Mouse (Mus musculus) spleen, adult 18-20 months (tissue): ENCODE measurements around the gene Abat.
A peak's percentile ranks its signal among the peaks of the same experiment; 100 is the strongest.

ENCODE experiments used
- DNase-seq, 2 experiments: peaks; one replicate each; pipeline ENCODE4 v3.0.0; 2022; ENCODE audit warnings: mixed read lengths in 2 of 2

Abat gene

DNA sequence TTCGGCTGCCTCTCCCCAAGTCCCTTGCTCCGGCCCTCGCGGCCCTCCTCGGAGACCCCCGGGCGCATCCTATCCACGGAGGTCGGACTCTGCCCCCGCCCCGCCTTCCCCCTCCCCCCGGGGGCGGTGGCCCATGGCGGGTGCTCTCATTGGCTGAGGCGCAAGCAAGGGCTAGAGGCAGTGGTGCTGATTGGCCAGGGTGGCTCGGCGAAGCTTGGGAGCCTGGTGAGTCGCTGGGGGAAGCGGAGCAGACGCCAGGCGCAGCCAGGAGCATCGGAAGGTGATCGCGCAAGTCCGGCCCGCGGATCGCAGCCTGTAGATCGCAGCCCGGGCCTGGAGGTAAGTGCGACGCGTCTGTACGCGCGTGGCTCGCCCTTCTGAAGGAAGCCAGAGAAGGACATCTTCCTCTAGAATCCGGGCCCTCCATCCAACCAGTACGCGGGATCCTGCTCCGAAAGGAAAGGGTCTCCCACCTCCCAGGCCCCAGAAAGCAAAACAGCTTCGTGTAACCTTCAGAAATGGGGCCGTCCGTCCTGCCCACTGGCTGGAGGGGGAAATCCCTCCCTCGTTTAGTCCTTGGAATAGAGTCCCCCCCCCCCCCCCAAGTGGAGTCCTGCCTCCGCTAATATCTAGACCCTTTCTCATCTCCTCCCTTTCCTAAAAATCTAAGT lies at the start of gene Abat:
Gene Abat, plus strand, starts transcription at position 194 of the 671 bp plus-strand sequence.
- DNase-seq: peak; percentile 46 to 54

DNA sequence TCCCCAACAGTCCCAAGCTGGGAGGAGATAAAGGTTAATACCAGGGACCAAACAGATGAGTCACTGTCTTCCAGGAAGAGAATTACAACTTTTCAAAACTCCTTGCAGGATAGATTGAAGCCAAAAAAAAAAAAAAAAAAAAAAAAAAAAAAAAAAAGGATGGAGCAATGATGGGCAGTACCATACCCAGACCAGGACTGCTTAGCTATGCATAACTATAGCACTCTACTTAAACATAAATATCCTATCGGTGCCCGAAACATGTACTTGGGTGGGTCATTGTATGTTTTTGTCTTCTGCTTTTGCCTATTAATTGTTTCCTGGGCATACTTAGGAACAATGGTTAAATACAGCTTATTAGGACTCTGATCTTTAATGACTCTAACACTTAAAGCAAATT lies 43.1 kb upstream of the Abat start:
- no peak for DNase-seq

DNA sequence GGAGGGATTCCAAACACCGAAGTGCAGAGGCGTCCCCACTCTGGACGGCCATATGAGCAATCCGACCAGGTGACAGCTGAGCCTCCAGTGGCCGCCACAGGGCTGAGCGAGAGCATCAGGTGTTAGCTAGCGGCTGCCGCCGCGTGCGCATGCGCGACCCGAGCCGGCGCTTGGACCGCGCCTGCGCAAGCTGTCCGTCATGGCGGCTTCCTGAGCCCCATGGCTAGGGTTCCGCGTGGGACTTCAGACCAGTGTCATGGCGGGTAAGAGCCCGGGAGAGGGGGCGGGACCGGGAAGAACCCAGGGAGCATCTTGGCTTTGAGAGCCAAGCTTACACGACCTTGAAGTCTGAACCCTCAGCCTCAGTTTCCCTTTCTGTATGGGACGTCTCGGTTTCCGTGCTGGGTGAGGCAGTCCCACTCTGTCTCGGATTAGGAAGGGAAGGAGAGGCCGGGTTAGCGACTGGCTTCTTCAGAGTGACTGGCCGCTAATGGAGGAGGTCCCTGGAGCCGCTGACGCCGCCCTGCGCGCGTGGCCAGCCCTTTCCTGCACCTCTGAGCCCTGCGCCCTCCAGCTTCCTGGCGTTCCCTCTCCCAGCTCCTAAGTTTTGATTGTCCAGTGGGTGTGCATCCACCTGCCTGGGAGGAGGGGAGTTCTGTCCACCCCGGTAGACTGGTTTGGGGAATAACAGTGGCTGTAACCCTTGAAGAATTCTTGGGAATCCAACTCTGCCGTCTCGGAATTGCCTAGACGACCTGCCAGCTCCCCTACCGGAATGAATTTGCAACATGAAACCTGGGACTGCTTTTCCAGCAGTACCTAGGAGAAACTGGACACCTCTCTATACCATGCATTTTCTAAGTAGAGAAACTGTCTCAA lies 42.4 kb upstream of the Abat start, which contains the start of gene Mettl22:
Gene Mettl22, plus strand, starts transcription at position 186 of the 879 bp plus-strand sequence.
- peak; percentile 86 for DNase-seq

DNA sequence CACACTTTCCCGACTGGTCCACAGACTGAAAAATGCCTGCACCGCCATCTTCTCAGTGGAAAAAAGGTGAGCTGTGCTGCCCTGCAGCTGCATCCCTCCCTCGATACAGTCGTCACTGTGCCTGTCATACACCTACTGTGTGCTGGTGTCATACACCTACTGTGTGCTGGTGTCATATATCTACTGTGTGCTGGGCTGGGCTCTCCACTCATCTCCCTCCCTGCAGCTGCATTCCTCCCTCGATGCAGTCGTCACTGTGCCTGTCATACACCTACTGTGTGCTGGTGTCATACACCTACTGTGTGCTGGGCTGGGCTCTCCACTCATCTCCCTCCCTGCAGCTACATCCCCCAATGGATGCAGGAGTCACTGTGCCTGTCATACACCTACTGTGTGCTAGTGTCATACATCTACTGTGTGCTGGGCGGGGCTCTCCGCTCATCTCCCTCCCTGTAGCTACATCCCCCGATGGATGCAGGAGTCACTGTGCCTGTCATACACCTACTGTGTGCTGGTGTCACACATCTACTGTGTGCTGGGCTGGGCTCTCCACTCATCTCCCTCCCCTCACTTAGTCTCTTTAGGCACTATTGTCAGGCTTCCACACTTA lies 25.7 kb upstream of the Abat start:
- no peak for DNase-seq

DNA sequence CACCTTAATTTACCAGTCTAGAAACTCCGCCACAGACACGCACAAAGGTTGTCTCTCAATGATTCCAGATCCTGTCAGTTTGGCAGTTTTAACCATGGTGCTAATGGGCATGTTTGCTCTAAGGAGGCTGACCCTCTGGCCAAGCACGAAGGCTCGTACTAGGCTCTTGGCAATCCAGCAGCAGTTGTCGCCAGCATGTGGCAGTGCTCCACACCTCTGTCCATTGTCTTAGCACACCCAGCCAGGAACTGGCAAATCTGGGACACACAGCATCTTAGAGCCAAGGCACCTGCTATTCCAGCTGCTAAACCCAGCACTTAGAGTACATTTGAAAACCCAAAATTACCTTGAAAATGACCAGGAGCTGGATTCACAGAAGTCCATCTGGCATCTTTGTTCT lies 23.9 kb upstream of the Abat start:
- DNase-seq: no peak

DNA sequence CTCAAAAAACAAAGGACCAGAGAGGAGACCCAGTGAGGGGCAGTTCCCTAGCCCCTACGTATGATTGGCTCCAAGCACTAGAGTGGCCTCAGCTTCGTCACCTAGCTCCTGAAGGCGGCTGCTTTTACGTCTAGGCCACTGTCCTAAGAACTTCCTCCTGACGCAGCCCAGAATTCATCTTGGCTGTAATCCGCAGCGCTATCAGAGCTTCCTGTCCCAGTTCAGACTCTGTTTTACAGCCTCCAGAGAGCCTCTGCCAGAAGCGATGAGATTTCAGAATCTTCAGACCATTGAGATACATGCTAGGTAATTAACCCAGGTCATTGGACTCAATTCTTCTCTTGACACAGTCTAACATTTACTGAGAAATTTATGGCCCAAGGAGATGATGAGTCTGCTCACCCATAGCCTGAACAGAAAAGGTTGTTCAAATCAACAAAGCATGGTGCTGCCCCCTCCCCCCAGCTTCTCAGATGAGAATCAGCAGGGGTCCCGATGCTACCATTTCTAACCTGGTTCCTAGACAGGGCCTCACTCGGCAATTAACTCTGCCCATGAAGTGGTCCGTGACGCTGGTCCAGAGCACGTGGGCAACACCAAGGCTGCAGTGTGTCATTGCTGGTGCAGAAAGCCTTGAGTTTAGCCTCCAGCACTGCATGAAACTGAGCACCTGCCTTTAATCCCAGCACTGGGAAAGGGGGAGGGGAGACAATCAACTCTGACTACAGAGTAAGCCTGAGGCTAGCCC lies 21.3 kb upstream of the Abat start:
- DNase-seq: no peak

DNA sequence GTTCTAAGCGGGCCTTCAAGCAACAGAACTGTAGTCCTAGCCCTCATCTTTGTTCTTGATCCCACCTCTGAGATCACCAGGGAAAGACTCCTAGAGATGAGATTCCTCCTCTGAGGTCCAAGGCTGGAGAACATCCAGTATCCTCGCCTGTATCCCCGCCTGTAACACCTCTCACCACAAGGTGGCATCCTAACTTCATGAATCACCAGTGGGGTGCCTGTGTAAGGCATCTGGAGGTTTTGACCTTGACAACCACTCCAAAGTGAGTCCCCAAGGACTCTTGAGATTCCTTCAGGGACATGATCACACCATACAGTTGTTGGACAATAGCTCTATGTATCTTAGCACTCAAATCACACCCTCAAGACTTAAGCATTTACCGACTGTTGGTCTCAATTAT lies 19.0 kb upstream of the Abat start:
- DNase-seq: peak in 1 of 2 experiments; percentile 53

DNA sequence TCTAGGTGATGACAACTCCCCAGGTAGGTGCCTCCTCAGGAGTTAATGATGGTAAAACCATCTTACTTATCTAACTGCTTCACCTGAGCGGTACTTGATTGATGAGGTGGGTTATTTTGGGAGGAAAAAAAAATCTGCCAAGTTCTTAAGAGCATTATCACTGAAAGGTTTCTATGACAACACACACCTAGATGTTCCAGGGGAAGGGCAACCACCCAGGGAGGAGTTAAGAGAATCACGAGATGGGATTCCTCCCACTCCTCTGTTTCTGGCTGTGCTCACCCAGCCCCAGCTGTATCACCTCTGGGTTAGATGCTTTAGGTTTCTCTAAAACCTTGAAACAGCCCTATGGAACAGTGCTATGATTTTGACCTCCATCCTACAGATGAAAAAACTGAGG lies 16.3 kb upstream of the Abat start:
- DNase-seq: no peak

DNA sequence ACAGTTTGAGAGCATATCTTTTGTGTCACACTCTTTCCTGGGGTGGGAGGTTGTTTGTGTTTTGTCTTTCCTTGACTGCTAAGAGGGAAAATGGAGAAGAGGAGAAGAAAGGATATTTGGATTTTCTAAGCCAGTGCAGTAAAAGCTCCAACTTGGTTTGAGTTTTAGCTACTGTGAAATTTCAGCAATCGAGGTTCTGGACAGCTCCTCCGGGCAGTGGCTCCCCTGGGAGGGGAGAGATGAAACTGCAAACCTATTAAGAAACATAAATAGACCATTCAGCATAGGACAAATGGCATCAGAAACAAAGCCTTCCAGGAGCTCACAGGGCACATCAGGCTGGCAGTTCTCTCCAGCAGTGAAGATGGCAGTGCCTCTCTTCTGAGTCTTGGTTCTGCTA lies 9.0 kb upstream of the Abat start:
- DNase-seq: no peak

DNA sequence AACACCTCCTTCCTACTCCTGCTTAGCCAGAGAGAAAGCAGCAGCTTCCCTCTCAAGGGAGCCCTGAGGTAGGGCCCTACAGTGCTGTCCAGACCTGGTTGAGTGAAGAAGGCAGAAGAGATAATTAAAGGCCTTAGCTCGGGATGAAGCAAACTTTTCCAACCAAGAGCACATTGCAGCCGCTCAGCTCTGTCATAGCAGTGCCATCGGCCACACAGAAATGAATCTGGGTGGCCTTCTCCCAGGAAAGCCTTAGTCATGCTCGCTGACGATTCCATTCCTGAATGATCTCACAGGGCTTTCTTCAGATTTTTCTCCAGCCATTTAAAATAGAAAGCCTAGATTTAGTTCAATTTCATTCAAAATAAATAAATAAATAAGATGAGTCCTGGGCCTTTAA lies 3.3 kb upstream of the Abat start:
- DNase-seq: no peak

DNA sequence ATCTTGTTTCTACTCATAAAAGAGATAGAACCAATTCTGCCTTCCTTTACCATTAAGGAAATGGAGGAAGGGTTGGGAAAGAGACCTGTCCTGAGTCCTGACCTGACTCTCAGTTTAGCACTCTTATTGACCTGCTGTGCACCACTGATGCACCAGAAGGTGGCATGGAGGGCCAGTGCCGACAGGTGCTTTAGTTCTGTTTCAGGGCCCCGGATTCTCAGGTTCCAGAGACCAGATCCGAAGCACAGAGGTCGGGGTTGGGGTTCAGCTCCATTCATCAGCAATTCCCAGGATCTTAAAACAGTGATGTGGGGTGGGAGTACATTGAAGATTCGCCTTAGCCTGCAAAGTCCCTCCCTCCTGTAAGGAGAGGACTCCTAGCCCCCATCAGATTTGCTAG lies 399 bp upstream of the Abat start:
- no peak for DNase-seq

DNA sequence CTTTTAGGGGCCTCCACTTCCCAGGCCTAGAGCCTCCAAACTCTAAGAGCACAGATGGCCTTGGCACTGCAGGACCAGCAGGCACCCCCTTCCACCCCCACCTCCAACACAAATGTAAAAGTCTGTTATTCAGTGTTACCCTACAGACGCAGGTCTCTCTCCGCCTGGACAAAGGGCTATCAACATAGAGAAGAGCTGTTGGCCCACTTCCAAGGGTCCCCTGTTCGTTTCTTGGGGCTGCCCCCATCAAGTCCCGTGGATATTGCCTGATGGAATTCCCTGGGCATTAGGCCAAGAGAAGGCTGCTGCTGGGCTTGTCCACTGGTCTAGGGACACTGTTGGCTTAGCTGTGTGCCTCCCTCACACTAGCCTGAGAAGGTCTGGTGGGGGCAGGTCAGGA lies 951 bp downstream of the Abat start:
- no peak for DNase-seq

DNA sequence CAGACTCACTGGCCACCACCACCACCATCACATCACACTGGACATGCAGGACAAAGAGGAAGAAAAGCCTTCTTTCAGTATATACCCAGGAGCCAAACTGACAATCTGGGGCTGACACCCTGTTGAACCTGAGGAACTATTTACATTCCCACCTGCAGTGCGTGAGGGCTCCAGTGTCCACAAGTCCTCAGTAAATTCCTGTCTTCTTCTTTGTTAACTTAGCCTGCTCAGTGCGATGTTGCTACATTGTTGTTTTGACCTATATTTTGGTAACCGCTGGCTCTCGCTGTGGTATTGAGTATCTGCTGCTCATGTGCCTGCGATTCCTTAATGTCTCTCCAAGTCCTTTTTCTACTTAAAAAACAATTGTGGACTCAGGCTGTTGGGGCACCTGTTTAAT lies 7.3 kb downstream of the Abat start:
- no peak for DNase-seq

DNA sequence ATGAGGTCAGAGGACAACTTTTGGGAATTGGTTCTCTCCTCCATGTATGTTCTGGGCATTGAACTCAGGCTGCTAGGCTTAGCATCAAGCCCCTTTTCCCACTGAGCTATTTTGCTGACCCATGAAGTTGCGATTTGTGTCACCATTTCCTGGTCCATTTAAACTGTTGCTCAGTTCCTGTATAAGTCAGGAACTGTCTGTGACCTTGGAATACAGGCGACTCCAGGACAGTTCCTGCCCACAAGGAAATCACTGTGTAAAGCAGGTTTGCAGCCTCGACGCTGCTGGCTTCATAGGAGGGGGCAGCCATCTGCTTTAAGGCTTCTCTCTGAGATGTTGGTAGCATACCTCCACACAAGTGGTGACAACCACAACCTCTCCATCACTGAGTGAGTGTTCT lies 8.1 kb downstream of the Abat start:
- DNase-seq: no peak

DNA sequence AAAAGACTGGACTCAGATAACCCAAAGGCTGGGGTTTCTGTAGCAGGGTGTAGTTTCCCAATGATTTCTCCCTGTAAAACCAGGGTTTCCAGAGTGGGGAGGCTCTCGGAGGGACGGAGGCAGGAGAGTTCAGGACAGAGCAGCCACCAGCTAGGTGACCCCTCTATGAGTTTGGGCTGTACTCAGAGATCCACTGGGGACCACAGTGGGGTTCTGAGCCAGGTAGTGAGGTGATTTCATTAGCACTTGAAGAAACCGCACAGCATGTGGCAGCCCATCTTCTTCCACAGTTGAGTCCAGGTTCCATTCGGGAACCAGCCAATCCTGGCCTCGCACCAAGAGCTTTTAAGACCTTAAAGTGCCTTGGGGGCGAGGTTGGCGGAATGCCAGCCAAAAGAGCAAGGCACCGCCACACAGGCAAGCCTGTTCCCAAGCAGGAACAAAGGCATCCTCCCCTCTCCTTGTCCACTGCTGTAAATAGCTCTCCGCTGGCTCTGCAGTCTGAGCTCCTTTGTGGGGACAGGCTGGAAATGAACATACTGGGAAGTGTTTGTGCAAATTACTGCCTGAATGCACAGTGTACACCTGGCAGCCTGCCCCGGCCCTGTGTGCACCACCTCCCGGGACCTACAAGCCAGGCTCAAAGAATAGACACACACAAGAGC lies 10.4 kb downstream of the Abat start:
- no peak for DNase-seq

DNA sequence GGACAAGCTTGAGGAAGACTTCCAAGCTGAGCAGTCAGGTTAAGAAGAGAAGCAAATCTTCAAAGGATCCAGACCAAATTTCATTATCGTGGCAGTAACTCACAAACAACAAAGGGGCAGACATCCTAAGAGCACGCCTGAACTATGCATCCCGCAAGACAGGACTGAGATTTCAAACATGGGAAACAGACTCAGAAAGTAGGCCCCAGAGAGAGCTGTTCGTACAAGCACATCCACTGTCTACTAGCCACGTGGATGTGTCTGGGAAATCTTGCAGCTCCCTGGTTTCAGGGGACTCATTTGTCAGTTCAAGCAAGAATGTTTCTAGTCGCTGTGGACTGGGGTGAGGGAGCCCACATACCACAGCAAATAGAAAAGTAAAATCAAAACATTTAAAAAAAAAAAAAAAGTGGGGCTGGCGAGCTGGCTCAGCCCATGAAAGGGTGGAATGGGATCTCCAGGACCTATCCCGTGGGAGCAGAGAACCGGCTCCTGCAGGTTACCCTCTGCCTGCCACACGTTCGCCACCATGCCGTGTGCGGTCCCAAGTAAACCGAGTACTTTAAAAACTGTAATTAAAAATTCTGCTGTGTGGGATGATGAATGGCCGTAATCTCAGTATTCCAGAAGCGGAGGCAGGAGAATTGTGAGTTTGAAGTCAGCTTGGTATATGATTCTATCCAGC lies 11.1 kb downstream of the Abat start:
- no peak for DNase-seq

DNA sequence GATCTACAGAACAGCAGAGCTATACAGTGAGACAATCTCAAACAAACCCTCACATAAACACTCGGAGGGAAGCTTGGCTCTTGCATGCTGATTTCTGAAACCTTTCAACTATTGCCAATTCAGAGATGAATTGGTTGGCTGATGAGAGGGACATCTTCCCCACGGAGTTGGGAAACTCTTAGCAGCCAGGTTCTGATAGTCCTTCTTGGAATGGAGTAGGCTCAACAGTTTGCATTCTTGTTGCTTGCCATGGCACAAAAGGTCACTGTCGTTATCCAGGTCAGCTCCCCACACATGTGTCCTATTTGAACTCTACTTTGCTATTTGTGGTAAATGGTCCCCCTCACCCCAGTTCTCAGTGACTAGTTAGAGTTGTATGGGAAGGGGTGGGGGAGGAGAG lies 12.1 kb downstream of the Abat start:
- DNase-seq: no peak

DNA sequence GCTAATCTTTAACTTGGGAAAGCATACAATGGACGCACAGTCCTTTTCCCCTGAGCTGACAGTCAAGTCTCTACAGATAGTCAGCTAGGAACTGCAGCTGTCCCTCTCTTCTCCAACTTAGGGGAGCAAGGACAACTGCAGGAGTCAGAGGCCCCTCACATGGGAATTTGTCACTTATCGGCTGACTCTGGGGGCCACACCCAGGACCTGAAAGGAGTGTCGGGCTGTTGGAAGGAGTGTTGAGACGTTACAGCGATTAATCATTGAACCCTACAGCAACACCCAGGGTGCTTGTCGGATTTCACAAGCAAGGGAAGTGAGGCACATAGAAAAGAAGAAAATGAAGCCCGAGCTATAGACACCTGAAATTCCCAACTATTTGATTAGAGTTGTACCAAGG lies 12.6 kb downstream of the Abat start:
- DNase-seq: no peak

DNA sequence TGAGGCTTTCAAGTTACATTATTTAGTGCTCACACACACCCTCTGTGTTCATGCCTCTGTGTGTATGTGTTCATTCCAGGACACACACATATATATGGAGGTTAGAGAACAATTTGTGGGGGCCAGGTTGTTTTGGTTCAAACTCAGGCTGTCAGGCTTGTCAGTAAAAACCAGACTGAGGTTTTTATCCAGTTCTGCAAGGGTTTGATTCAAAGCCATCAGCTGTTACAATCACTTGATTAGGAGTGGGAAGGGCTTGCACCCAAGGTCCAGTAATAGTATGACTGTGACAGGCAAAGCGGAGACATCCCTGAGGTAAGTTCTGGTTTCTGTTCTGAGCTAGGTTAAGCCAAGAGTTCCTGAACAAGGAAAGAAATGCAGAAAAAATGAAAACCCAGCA lies 16.2 kb downstream of the Abat start:
- no peak for DNase-seq

DNA sequence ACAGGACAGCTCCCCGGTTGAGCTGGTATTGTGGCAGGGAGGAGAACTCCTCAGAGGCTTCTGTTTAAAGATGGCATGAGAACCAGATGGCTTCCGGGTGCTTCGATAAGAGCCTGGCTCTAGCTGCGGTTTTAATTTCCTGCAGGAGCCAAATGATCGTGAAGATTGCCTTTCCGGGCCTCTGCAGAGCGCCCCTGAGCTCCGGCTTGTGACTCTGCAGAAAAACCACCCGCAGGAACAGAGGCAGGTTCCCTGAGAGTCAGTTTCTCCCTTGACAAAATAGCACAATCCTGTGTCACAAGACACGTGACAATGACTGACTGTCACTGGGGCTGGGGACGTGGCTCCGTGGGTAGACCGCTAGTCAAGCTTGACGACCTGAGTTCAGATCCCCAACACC lies 16.8 kb downstream of the Abat start:
- DNase-seq: no peak

DNA sequence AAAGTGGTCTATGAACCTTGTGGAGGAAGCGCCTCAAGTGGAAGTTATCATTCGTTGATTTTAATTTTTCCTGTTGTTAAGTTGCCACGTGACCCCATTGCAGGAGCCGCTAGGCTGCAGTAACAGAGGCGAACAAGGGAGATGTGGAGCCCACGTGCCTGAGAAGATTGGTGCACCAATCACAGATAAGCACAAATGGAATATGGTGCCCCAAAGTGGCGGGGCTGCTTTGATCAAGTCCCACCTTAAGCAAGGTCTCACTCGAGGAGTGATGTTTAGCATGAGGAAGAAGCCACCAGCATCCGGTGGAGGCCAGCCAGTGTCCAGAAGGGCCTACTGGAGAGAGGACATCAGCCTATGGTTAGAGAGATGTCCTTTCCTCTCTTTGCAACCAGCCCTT lies 19.2 kb downstream of the Abat start:
- DNase-seq: no peak

DNA sequence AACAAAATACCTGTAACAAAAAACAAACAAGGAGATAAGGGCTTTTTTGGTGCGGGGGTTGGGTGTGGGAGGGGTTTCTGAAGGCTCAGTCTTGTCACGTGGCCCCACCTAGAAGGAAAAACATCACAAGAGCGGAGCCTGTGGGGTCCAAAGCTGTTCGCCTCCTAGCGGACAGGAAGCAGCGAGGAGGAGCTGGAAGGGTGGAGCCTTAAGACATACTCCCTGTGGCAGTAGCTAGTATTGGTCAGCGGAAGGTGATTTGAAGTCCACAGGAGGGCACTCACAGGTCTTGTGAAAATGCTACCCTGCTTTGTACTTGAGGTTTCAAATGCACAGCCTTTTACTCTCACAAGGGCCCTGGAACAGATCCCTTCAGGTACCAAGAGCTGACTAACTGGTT lies 19.7 kb downstream of the Abat start:
- DNase-seq: no peak
